Mouse (Mus musculus) testis, postnatal 14 days (tissue): ENCODE data around the gene Arrdc4.

Experiments used
- DNase-seq: peaks from one replicate; pipeline ENCODE4 v3.0.0; 2021; ENCODE audit warnings: low spot score

The Arrdc4 gene

GRCm38 (mm10) chr7:68748761-68749635, at the start of gene Arrdc4:
Gene Arrdc4 (minus strand): TSS chr7:68749241.
- peak; percentile 99 for DNase-seq

GRCm38 (mm10) chr7:68795578-68795977, 46.5 kb upstream of the Arrdc4 start:
- no peak for DNase-seq

GRCm38 (mm10) chr7:68788711-68789110, 39.7 kb upstream of the Arrdc4 start:
- DNase-seq = no peak

- no peak for DNase-seq
These were observed 22.7 kb upstream of the Arrdc4 start for GRCm38 (mm10) chr7:68771757-68772094.

GRCm38 (mm10) chr7:68770894-68771756, 22.1 kb upstream of the Arrdc4 start:
- no peak for DNase-seq

GRCm38 (mm10) chr7:68765926-68766325, 16.9 kb upstream of the Arrdc4 start:
- no peak for DNase-seq

GRCm38 (mm10) chr7:68759148-68759724, 10.2 kb upstream of the Arrdc4 start:
- DNase-seq = no peak

GRCm38 (mm10) chr7:68756656-68757204, 7.7 kb upstream of the Arrdc4 start:
- no peak for DNase-seq

- no peak for DNase-seq
These were observed 878 bp upstream of the Arrdc4 start for GRCm38 (mm10) chr7:68749919-68750318.

GRCm38 (mm10) chr7:68748361-68748760, 680 bp downstream of the Arrdc4 start:
- peak; percentile 41 for DNase-seq

- no peak for DNase-seq
These were observed 4.4 kb downstream of the Arrdc4 start for GRCm38 (mm10) chr7:68744616-68745015.

GRCm38 (mm10) chr7:68744206-68744605, 4.8 kb downstream of the Arrdc4 start:
- DNase-seq = no peak

GRCm38 (mm10) chr7:68740763-68741162, 8.3 kb downstream of the Arrdc4 start:
- DNase-seq = no peak

- no peak for DNase-seq
These were observed 10.2 kb downstream of the Arrdc4 start for GRCm38 (mm10) chr7:68738676-68739399.

- DNase-seq = no peak
These were observed 22.7 kb downstream of the Arrdc4 start for GRCm38 (mm10) chr7:68726380-68726779.

GRCm38 (mm10) chr7:68724711-68725110, 24.3 kb downstream of the Arrdc4 start:
- no peak for DNase-seq

GRCm38 (mm10) chr7:68721520-68721919, 27.5 kb downstream of the Arrdc4 start:
- no peak for DNase-seq

GRCm38 (mm10) chr7:68717988-68718387, 31.1 kb downstream of the Arrdc4 start:
- DNase-seq = no peak

- peak; percentile 8 for DNase-seq
These were observed 31.5 kb downstream of the Arrdc4 start for GRCm38 (mm10) chr7:68717498-68717897.

- DNase-seq = no peak
These were observed 32.1 kb downstream of the Arrdc4 start for GRCm38 (mm10) chr7:68716926-68717325.

- DNase-seq = no peak
These were observed 36.1 kb downstream of the Arrdc4 start for GRCm38 (mm10) chr7:68712928-68713327.

GRCm38 (mm10) chr7:68712425-68712824, 36.6 kb downstream of the Arrdc4 start:
- DNase-seq = no peak
